Mouse (Mus musculus): ENCODE data around the gene Rho.

DNA sequence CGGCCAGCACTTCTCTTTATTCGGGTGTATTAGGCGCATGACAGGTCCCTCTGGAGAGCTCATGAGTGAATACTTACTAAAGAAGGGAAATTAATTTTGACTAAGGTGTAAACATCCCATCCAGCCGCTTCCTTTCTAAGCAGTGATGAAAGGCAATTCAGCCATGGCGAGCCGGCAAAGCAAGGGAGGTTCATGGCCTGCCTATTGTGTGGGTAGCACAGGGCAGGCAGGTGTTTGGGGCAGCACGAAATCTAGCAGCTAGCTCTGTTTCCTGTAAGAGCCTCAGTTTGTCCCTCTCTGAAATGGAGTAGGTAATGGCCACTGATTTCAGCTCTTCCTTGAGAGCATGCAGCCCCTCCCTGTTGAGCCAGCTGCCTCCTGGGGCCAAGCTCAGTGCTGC, 53.0 kb downstream of the Rho start:
- TF ChIP-seq POLR2A (IDR thresholded peaks at IDR 0.05; ENCODE audit: insufficient read length, low read depth): no peak
- no peak for TF ChIP-seq MAX (IDR thresholded peaks at IDR 0.05; ENCODE audit: low read depth)
- no peak for TF ChIP-seq USF1 (IDR thresholded peaks at IDR 0.05; ENCODE audit: low read depth)
